In genomic region chr11:46232803-46233202, GRCm38 (mm10) we compare ENCODE assay signal across 40 mouse cellular contexts. TPM values are rescaled to one million over a fixed set of nuclear protein-coding genes. Genes with fewer than 3 reads are reported as not detected.
"Had no signal": no experiment of that assay in that cellular context is flagged by ENCODE, and none has a peak within 500 bp of the region (broad histone marks: within the 10 kb centered on the region; RNA-seq: fewer than 3 reads in every experiment).

No protein-coding gene starts in this region.

- H3K4me2 ChIP-seq: heart, embryonic 11.5 days; heart, embryonic 12.5 days; heart, embryonic 13.5 days; heart, embryonic 15.5 days; hindbrain, embryonic 12.5 days; hindbrain, embryonic 13.5 days; hindbrain, embryonic 14.5 days; hindbrain, embryonic 15.5 days; intestine, embryonic 15.5 days; kidney, embryonic 15.5 days had no signal

- DNase-seq: heart, postnatal 10 days; heart, postnatal 14 days; heart, postnatal 36 days; heart, postnatal 4 days; kidney, adult 11 months; kidney, adult 18-20 months; kidney, adult 2 months; kidney, adult 8-10 months; kidney, adult 9 months; kidney, postnatal 10 days; kidney, postnatal 14 days; kidney, postnatal 25 days; kidney, postnatal 36 days; kidney, postnatal 4 days; layer of hippocampus, adult 9-11 months; layer of hippocampus, postnatal 36 days had no signal

- ATAC-seq: hindbrain, embryonic 16.5 days; hindbrain, postnatal 0 days; inflammation-experienced regulatory T-cells, adult 6 months; intestine, embryonic 15.5 days; intestine, embryonic 16.5 days; intestine, postnatal 0 days had no signal

- H3K27ac ChIP-seq: heart, embryonic 10.5 days; heart, embryonic 13.5 days; heart, embryonic 15.5 days; hindbrain, embryonic 10.5 days; hindbrain, embryonic 12.5 days; hindbrain, embryonic 14.5 days; hindbrain, embryonic 15.5 days; hindbrain, postnatal 0 days; intestine, embryonic 15.5 days; kidney, embryonic 15.5 days; kidney, postnatal 0 days; layer of hippocampus, adult 2 months had no signal

- H3K36me3 ChIP-seq: heart, embryonic 10.5 days; heart, embryonic 12.5 days; heart, embryonic 13.5 days; heart, embryonic 15.5 days; intestine, embryonic 15.5 days; kidney, embryonic 15.5 days had no signal

- H3K9me3 ChIP-seq: heart, embryonic 10.5 days; heart, embryonic 12.5 days; heart, embryonic 13.5 days; heart, embryonic 15.5 days; hindbrain, embryonic 10.5 days; hindbrain, embryonic 12.5 days; hindbrain, embryonic 13.5 days; hindbrain, embryonic 15.5 days; intestine, embryonic 15.5 days; kidney, embryonic 15.5 days had no signal

- H3K4me3 ChIP-seq: heart, embryonic 10.5 days; heart, embryonic 12.5 days; heart, embryonic 13.5 days; heart, embryonic 15.5 days; hindbrain, embryonic 10.5 days; hindbrain, embryonic 12.5 days; hindbrain, embryonic 13.5 days; hindbrain, embryonic 15.5 days; intestine, embryonic 15.5 days; kidney, embryonic 15.5 days; layer of hippocampus, adult 2 months had no signal

- H3K27me3 ChIP-seq: heart, embryonic 12.5 days; heart, embryonic 13.5 days; heart, embryonic 15.5 days; hindbrain, embryonic 12.5 days; hindbrain, embryonic 13.5 days; hindbrain, embryonic 15.5 days; intestine, embryonic 15.5 days; kidney, embryonic 15.5 days had no signal

- H3K9ac ChIP-seq: heart, embryonic 12.5 days; heart, embryonic 13.5 days; heart, embryonic 15.5 days; hindbrain, embryonic 12.5 days; hindbrain, embryonic 13.5 days; hindbrain, embryonic 14.5 days; hindbrain, embryonic 15.5 days; intestine, embryonic 15.5 days; kidney, embryonic 15.5 days had no signal

- H3K4me1 ChIP-seq: intestine, embryonic 15.5 days had no signal

RNA-seq across cellular contexts. Expression of gene Fndc9, which starts 2.5 kb away (rescaled TPM):
- total RNA-seq: heart, postnatal 10 days; heart, postnatal 14 days; heart, postnatal 25 days; heart, postnatal 36 days; heart, postnatal 4 days; hematopoietic stem cell, adult 5-6 weeks had no signal
- polyA plus RNA-seq: heart, embryonic 11.5 days; heart, embryonic 15.5 days; heart, postnatal 0 days; intestine, embryonic 15.5 days; kidney, adult 2 months; kidney, embryonic 14.5 days; large intestine, adult 2 months had no signal
